9 mouse cellular contexts compared by ENCODE assay signal in genomic region chr2:170041101-170041500, GRCm38 (mm10).
DNase-seq lines count a peak whose midpoint lies in the region; ATAC-seq lines count a peak whose summit lies in the region.
"Had no signal": no experiment of that assay in that cellular context is flagged by ENCODE, and none has a peak within 500 bp of the region (broad histone marks: within the 10 kb centered on the region; RNA-seq: fewer than 3 reads in every experiment).

No protein-coding gene starts in this region.

- no peaks in the 10 kb centered on the region for H3K36me3 ChIP-seq in kidney, embryonic 14.5 days (ENCODE audit: control insufficient read depth, insufficient read depth, low read length)
- H3K36me3 ChIP-seq in hindbrain, embryonic 16.5 days (ENCODE audit: control insufficient read depth, insufficient read depth, low read length), result no peaks in the 10 kb centered on the region
- no peaks in the 10 kb centered on the region for H3K36me3 ChIP-seq in midbrain, embryonic 14.5 days (ENCODE audit: control insufficient read depth, insufficient read depth, low read length)

- H3K9ac ChIP-seq in kidney, embryonic 14.5 days (ENCODE audit: low read depth, low read length), result no peak overlapping the region
- H3K9ac ChIP-seq in hindbrain, embryonic 16.5 days (ENCODE audit: low read depth, low read length), result no peak overlapping the region
- no peak overlapping the region for H3K9ac ChIP-seq in midbrain, embryonic 14.5 days (replicated peaks; ENCODE audit: low read length)

- ATAC-seq in kidney, embryonic 14.5 days (ENCODE audit: low FRiP score, low TSS enrichment), result peak; percentile 68
- no peak for ATAC-seq in hindbrain, embryonic 16.5 days
- no peak for ATAC-seq in midbrain, embryonic 14.5 days (ENCODE audit: low FRiP score, low TSS enrichment)

- DNase-seq in adrenal gland, adult (ENCODE audit: inconsistent age in 2 of 2, low spot score in 1 of 2), result peak; percentile 31 to 40
- no peak for DNase-seq in adrenal gland, postnatal 25 days
- peak; percentile 83 for DNase-seq in gastrocnemius, postnatal 14 days
- DNase-seq in ovary, postnatal 36 days (ENCODE audit: low spot score), result peak; percentile 36
- no peak for DNase-seq in midbrain, embryonic 14.5 days
- DNase-seq in left cerebral cortex, adult 9 months (ENCODE audit: low spot score in 2 of 2), result no peak
- DNase-seq: left cerebral cortex, postnatal 4 days had no signal

- H3K27me3 ChIP-seq in kidney, embryonic 14.5 days (ENCODE audit: control insufficient read depth, insufficient read depth, low read length), result no peaks in the 10 kb centered on the region
- no peaks in the 10 kb centered on the region for H3K27me3 ChIP-seq in hindbrain, embryonic 16.5 days (replicated peaks; ENCODE audit: control insufficient read depth, insufficient read depth, low read length)
- H3K27me3 ChIP-seq in midbrain, embryonic 14.5 days (ENCODE audit: control insufficient read depth, insufficient read depth, low read length), result no peaks in the 10 kb centered on the region

- intact Hi-C loops in gastrocnemius, postnatal 14 days (cut with DNase I; ENCODE audit: low total_unique reads), result no loop called here

- WGBS in kidney, embryonic 14.5 days, result 12% methylated on average over 9 of the region's 9 CpGs
- WGBS in hindbrain, embryonic 16.5 days, result 62% methylated on average over 9 of the region's 9 CpGs
- WGBS in midbrain, embryonic 14.5 days, result 73% methylated on average over 9 of the region's 9 CpGs

- peaks cover 22% of the 10 kb centered on the region for H3K4me1 ChIP-seq in kidney, embryonic 14.5 days (ENCODE audit: control insufficient read depth, insufficient read depth, low read length)
- peaks cover 9% of the 10 kb centered on the region for H3K4me1 ChIP-seq in hindbrain, embryonic 16.5 days (ENCODE audit: control insufficient read depth, insufficient read depth, low read depth, low read length)
- peaks cover 4% of the 10 kb centered on the region; the same call in 1 of the 2 replicates for H3K4me1 ChIP-seq in midbrain, embryonic 14.5 days (ENCODE audit: control insufficient read depth, insufficient read depth, low read length)

- peak overlapping the region; percentile 82; the same call in 1 of the 2 replicates for H3K27ac ChIP-seq in kidney, embryonic 14.5 days (ENCODE audit: low read depth, low read length)
- H3K27ac ChIP-seq in hindbrain, embryonic 16.5 days (ENCODE audit: low read depth, low read length), result no peak overlapping the region
- no peak overlapping the region for H3K27ac ChIP-seq in midbrain, embryonic 14.5 days (replicated peaks; ENCODE audit: low read depth, low read length)

- no peak overlapping the region for H3K4me3 ChIP-seq in kidney, embryonic 14.5 days (ENCODE audit: low read length)
- H3K4me3 ChIP-seq in hindbrain, embryonic 16.5 days (ENCODE audit: low read length), result no peak overlapping the region
- H3K4me3 ChIP-seq in midbrain, embryonic 14.5 days (replicated peaks; ENCODE audit: low read depth, low read length), result no peak overlapping the region

- H3K4me2 ChIP-seq in kidney, embryonic 14.5 days (replicated peaks; ENCODE audit: low read depth, low read length), result no peak overlapping the region; the same call in 1 of the 2 replicates
- no peak overlapping the region for H3K4me2 ChIP-seq in hindbrain, embryonic 16.5 days (ENCODE audit: low read length)
- no peak overlapping the region for H3K4me2 ChIP-seq in midbrain, embryonic 14.5 days (ENCODE audit: low read length)

- no peaks in the 10 kb centered on the region for H3K9me3 ChIP-seq in kidney, embryonic 14.5 days (ENCODE audit: control insufficient read depth, low read length)
- H3K9me3 ChIP-seq in hindbrain, embryonic 16.5 days (ENCODE audit: control insufficient read depth, low read length), result no peaks in the 10 kb centered on the region; the same call in 1 of the 2 replicates
- no peaks in the 10 kb centered on the region for H3K9me3 ChIP-seq in midbrain, embryonic 14.5 days (ENCODE audit: control insufficient read depth, low read length)

Comparison
In these comparisons a context has a peak if more than half of its experiments do, and no peak if none do; other contexts are left out.
1. DNase-seq: peak in adrenal gland, adult (2 of 2), gastrocnemius, postnatal 14 days (single experiment) and ovary, postnatal 36 days (single experiment); none in adrenal gland, postnatal 25 days (single experiment), midbrain, embryonic 14.5 days (single experiment) and left cerebral cortex, adult 9 months (0 of 2).